ENCODE assay signal across 25 mouse cellular contexts in genomic region chr13:44108695-44109094, GRCm38 (mm10).
"Had no signal": no experiment of that assay in that cellular context is flagged by ENCODE, and none has a peak within 500 bp of the region (broad histone marks: within the 10 kb centered on the region; RNA-seq: fewer than 3 reads in every experiment).

No protein-coding gene starts in this region.

- H3K27me3 ChIP-seq: heart, embryonic 15.5 days; hindbrain, embryonic 15.5 days; liver, embryonic 13.5 days; liver, embryonic 15.5 days had no signal

- H3K4me2 ChIP-seq: heart, embryonic 13.5 days; heart, embryonic 15.5 days; hindbrain, embryonic 13.5 days; hindbrain, embryonic 15.5 days; kidney, embryonic 15.5 days; limb, embryonic 12.5 days; liver, embryonic 11.5 days; liver, embryonic 13.5 days; liver, embryonic 15.5 days had no signal

- H3K4me1 ChIP-seq: heart, embryonic 13.5 days; heart, embryonic 15.5 days; liver, embryonic 13.5 days; liver, embryonic 15.5 days had no signal

- DNase-seq: gastrocnemius, postnatal 14 days; gastrocnemius, postnatal 36 days; heart, adult 2 months; heart, postnatal 14 days; heart, postnatal 36 days; kidney, adult 11 months; kidney, adult 2 months; kidney, adult 9 months; kidney, postnatal 10 days; kidney, postnatal 25 days; layer of hippocampus, adult 9-11 months; layer of hippocampus, postnatal 36 days; left cerebral cortex, postnatal 4 days; liver; liver, embryonic 13.5 days had no signal

- H3K4me3 ChIP-seq: heart, adult 2 months; heart, embryonic 13.5 days; heart, embryonic 15.5 days; hindbrain, embryonic 13.5 days; hindbrain, embryonic 15.5 days; kidney, embryonic 15.5 days; limb, embryonic 12.5 days; liver, embryonic 13.5 days; liver, embryonic 15.5 days had no signal

- H3K36me3 ChIP-seq: heart, embryonic 13.5 days; heart, embryonic 15.5 days; hindbrain, embryonic 13.5 days; hindbrain, embryonic 15.5 days; kidney, embryonic 15.5 days; limb, embryonic 12.5 days; liver, embryonic 13.5 days; liver, embryonic 15.5 days had no signal

- ATAC-seq: hindbrain, postnatal 0 days; intestine, embryonic 16.5 days had no signal

- H3K27ac ChIP-seq: heart, adult 2 months; heart, embryonic 13.5 days; heart, embryonic 15.5 days; hindbrain, embryonic 13.5 days; hindbrain, embryonic 15.5 days; hindbrain, postnatal 0 days; kidney, embryonic 15.5 days; limb, embryonic 12.5 days; liver, embryonic 13.5 days; liver, embryonic 15.5 days had no signal

- H3K9ac ChIP-seq: heart, embryonic 13.5 days; heart, embryonic 15.5 days; hindbrain, embryonic 13.5 days; hindbrain, embryonic 15.5 days; kidney, embryonic 15.5 days; limb, embryonic 12.5 days; liver, embryonic 13.5 days; liver, embryonic 15.5 days had no signal

- H3K9me3 ChIP-seq: heart, embryonic 13.5 days; heart, embryonic 15.5 days; hindbrain, embryonic 13.5 days; hindbrain, embryonic 15.5 days; kidney, embryonic 15.5 days; limb, embryonic 12.5 days; liver, embryonic 13.5 days; liver, embryonic 15.5 days had no signal
